Mouse (Mus musculus): Measurements from ENCODE around the gene Lnp1. TPM values are rescaled to one million over a fixed set of nuclear protein-coding genes. Genes with fewer than 3 reads are reported as not detected.

The Lnp1 gene
- polyA plus RNA-seq (2014; fragmentation: Illumina TruSeq; extraction: RNeasy Lipid Tissue Mini Kit (QIAGEN cat#74804); ENCODE audit: low read depth, low replicate concordance): not detected

GRCm38 (mm10) chr16:56928023-56928422 lies at the start of gene Lnp1:
Gene Lnp1, minus strand, starts transcription at chr16:56928061.

GRCm38 (mm10) chr16:56885824-56886615 lies 41.8 kb downstream of the Lnp1 start, which contains the start of gene Tmem45a:
Gene Tmem45a, minus strand, starts transcription at chr16:56886166.

Other genes starting within 250 kb of the Lnp1 start
- 68.2 TPM for gene Tfg, start 210.6 kb downstream of the Lnp1 start, polyA plus RNA-seq (2014; fragmentation: Illumina TruSeq; extraction: RNeasy Lipid Tissue Mini Kit (QIAGEN cat#74804); ENCODE audit: low read depth, low replicate concordance)
- gene Adgrg7, start 132.2 kb downstream of the Lnp1 start, polyA plus RNA-seq (2014; fragmentation: Illumina TruSeq; extraction: RNeasy Lipid Tissue Mini Kit (QIAGEN cat#74804); ENCODE audit: low read depth, low replicate concordance): not detected
- gene Tmem45a, start 41.9 kb downstream of the Lnp1 start, polyA plus RNA-seq (2014; fragmentation: Illumina TruSeq; extraction: RNeasy Lipid Tissue Mini Kit (QIAGEN cat#74804); ENCODE audit: low read depth, low replicate concordance): 6.0 TPM
- not detected for gene Tmem45a2, start 143.3 kb upstream of the Lnp1 start, polyA plus RNA-seq (2014; fragmentation: Illumina TruSeq; extraction: RNeasy Lipid Tissue Mini Kit (QIAGEN cat#74804); ENCODE audit: low read depth, low replicate concordance)
- gene Tomm70a, start 193.6 kb upstream of the Lnp1 start, polyA plus RNA-seq (2014; fragmentation: Illumina TruSeq; extraction: RNeasy Lipid Tissue Mini Kit (QIAGEN cat#74804); ENCODE audit: low read depth, low replicate concordance): 36.7 TPM
- 45.7 TPM for gene Nit2, start 239.3 kb upstream of the Lnp1 start, polyA plus RNA-seq (2014; fragmentation: Illumina TruSeq; extraction: RNeasy Lipid Tissue Mini Kit (QIAGEN cat#74804); ENCODE audit: low read depth, low replicate concordance)